Mouse (Mus musculus) embryonic facial prominence, embryonic 11.5 days (tissue): ENCODE measurements at regions not wholly inside any gene's neighbourhood (a gene's known extent, or its start where the extent isn't known, plus 50 kb on each side); places are given as distances from the start of the nearest gene placed in this dataset.

ENCODE experiments used
- ATAC-seq: fragments of 200-750 bp; cut with Nextera tagmentation; replicated peaks from 2 replicates; pipeline ENCODE4 v1.8.0; 2017; ENCODE audit warnings: low read depth; ENCODE audit not compliant: insufficient number of reproducible peaks, low FRiP score, low TSS enrichment
- DNase-seq: peaks from one replicate; pipeline ENCODE4 v3.0.0-alpha.2; 2015; ENCODE audit warnings: low spot score
- H3K27ac ChIP-seq: fragments of 300-500 bp; sonication (generic); replicated peaks from 2 replicates; pipeline ENCODE4 v1.5.1; 2014; ENCODE audit warnings: mild to moderate bottlenecking, low read depth, low read length, control low read depth
- H3K27me3 ChIP-seq: fragments of 300-500 bp; sonication (generic); 2 replicates; pipeline ENCODE4 v1.6.1; 2014; ENCODE audit warnings: mild to moderate bottlenecking, low read length, moderate library complexity, mixed read lengths; ENCODE audit not compliant: control insufficient read depth, insufficient read depth
- H3K36me3 ChIP-seq: fragments of 300-500 bp; sonication (generic); replicated peaks from 2 replicates; pipeline ENCODE4 v1.6.1; 2014; ENCODE audit warnings: low read depth, mild to moderate bottlenecking, low read length, moderate library complexity, mixed read lengths; ENCODE audit not compliant: control insufficient read depth, insufficient read depth
- H3K4me1 ChIP-seq: fragments of 300-500 bp; sonication (generic); 2 replicates; pipeline ENCODE4 v1.6.1; 2014; ENCODE audit warnings: low read length, mixed read lengths; ENCODE audit not compliant: control insufficient read depth, insufficient read depth
- H3K4me2 ChIP-seq: fragments of 300-500 bp; sonication (generic); 2 replicates; pipeline ENCODE4 v1.6.1; 2014; ENCODE audit warnings: low read depth, mild to moderate bottlenecking, control low read depth, low read length, moderate library complexity
- H3K4me3 ChIP-seq: fragments of 300-500 bp; sonication (generic); 2 replicates; pipeline ENCODE4 v1.5.1; 2014; ENCODE audit warnings: low read depth, low read length, control low read depth
- H3K9ac ChIP-seq: fragments of 300-500 bp; sonication (generic); replicated peaks from 2 replicates; pipeline ENCODE4 v1.6.1; 2014; ENCODE audit warnings: mild to moderate bottlenecking, control low read depth, low read length
- H3K9me3 ChIP-seq: fragments of 300-500 bp; sonication (generic); replicated peaks from 2 replicates; pipeline ENCODE4 v1.6.1; 2016; ENCODE audit warnings: mild to moderate bottlenecking, low read length, inconsistent platforms, mixed read lengths; ENCODE audit not compliant: control insufficient read depth
- WGBS: fragments of 180-500 bp; shearing (Covaris S2); extraction: QIAGEN DNeasy Blood & Tissue Kit; methylation state at CpG from one replicate; pipeline ENCODE4 v1.1.7; 2014; 5-methylcytosine and 5-hydroxymethylcytosine counted together

- Histone ChIP-seq H3K4me3 (no peak overlapping the region), H3K9ac (no peak overlapping the region), H3K4me1 (no peaks in the 10 kb centered on the region), H3K27me3 (no peaks in the 10 kb centered on the region), H3K4me2 (no peak overlapping the region), H3K27ac (no peak overlapping the region), H3K9me3 (no peaks in the 10 kb centered on the region), H3K36me3 (no peaks in the 10 kb centered on the region)
- DNase-seq, result no peak
- ATAC-seq, result no peak
- 95% methylated on average over 2 of the region's 2 CpGs for WGBS
Measured at GRCm38 (mm10) chr10:24532776-24533175, 62.5 kb upstream of the Ccn2 start.

- Histone ChIP-seq H3K4me1 (no peaks in the 10 kb centered on the region), H3K9ac (no peak overlapping the region), H3K4me2 (no peak overlapping the region), H3K27me3 (no peaks in the 10 kb centered on the region), H3K9me3 (no peaks in the 10 kb centered on the region), H3K27ac (no peak overlapping the region), H3K4me3 (no peak overlapping the region), H3K36me3 (no peaks in the 10 kb centered on the region)
- WGBS, result 90% methylated on average over 11 of the region's 11 CpGs
- ATAC-seq, result no peak
- no peak for DNase-seq
Measured at GRCm38 (mm10) chr10:24534901-24535300, 60.3 kb upstream of the Ccn2 start.

- no peaks in the 10 kb centered on the region for H3K4me1 ChIP-seq
- H3K27ac ChIP-seq, result no peak overlapping the region
- H3K4me2 ChIP-seq, result no peak overlapping the region
- H3K27me3 ChIP-seq, result no peaks in the 10 kb centered on the region
- WGBS, result 88% methylated on average over 6 of the region's 6 CpGs
- no peak overlapping the region for H3K9ac ChIP-seq
- ATAC-seq (no peak), DNase-seq (no peak)
- no peak overlapping the region for H3K4me3 ChIP-seq
- no peaks in the 10 kb centered on the region for H3K36me3 ChIP-seq
- H3K9me3 ChIP-seq, result no peaks in the 10 kb centered on the region
Measured at GRCm38 (mm10) chr10:24535461-24535860, 59.8 kb upstream of the Ccn2 start.

GRCm38 (mm10) chr10:24541990-24542389 is 53.3 kb upstream of the Ccn2 start:
- Histone ChIP-seq H3K9me3 (no peaks in the 10 kb centered on the region), H3K4me3 (no peak overlapping the region), H3K4me2 (no peak overlapping the region), H3K9ac (no peak overlapping the region), H3K27me3 (no peaks in the 10 kb centered on the region), H3K4me1 (no peaks in the 10 kb centered on the region), H3K36me3 (no peaks in the 10 kb centered on the region), H3K27ac (no peak overlapping the region)
- DNase-seq (no peak), ATAC-seq (no peak)
- WGBS, result 79% methylated on average over 4 of the region's 4 CpGs
